Mouse (Mus musculus) heart, embryonic 11.5 days (tissue): ENCODE measurements around the gene Lrrc1. TPM values are rescaled to one million over a fixed set of nuclear protein-coding genes. Genes with fewer than 3 reads are reported as not detected.

ENCODE experiments used
- ATAC-seq: fragments of 200-750 bp; cut with Nextera tagmentation; replicated peaks from 2 replicates; pipeline ENCODE4 v1.8.0; 2017; ENCODE audit warnings: moderate library complexity; ENCODE audit not compliant: insufficient number of reproducible peaks, low FRiP score, low TSS enrichment
- H3K27ac ChIP-seq: fragments of 300-500 bp; sonication (generic); 2 replicates; pipeline ENCODE4 v1.5.1; 2014; ENCODE audit warnings: mild to moderate bottlenecking, low read depth, low read length
- H3K27me3 ChIP-seq: fragments of 300-500 bp; sonication (generic); 2 replicates; pipeline ENCODE4 v1.6.1; 2014; ENCODE audit warnings: mild to moderate bottlenecking, low read length, mixed read lengths; ENCODE audit not compliant: control insufficient read depth, insufficient read depth
- H3K36me3 ChIP-seq: fragments of 300-500 bp; sonication (generic); 2 replicates; pipeline ENCODE4 v1.6.1; 2014; ENCODE audit warnings: mild to moderate bottlenecking, low read length, moderate library complexity, mixed read lengths; ENCODE audit not compliant: control insufficient read depth, insufficient read depth
- H3K4me1 ChIP-seq: fragments of 300-500 bp; sonication (generic); 2 replicates; pipeline ENCODE4 v1.6.1; 2014; ENCODE audit warnings: low read length; ENCODE audit not compliant: control insufficient read depth, insufficient read depth
- H3K4me2 ChIP-seq: fragments of 300-500 bp; sonication (generic); 2 replicates; pipeline ENCODE4 v1.6.1; 2014; ENCODE audit warnings: mild to moderate bottlenecking, moderate library complexity
- H3K4me3 ChIP-seq: fragments of 300-500 bp; sonication (generic); 2 replicates; pipeline ENCODE4 v1.5.1; 2014; ENCODE audit warnings: low read depth, low read length
- H3K9ac ChIP-seq: fragments of 300-500 bp; sonication (generic); 2 replicates; pipeline ENCODE4 v1.6.1; 2014; ENCODE audit warnings: mild to moderate bottlenecking, low read depth, low read length, moderate library complexity
- H3K9me3 ChIP-seq: fragments of 300-500 bp; sonication (generic); replicated peaks from 2 replicates; pipeline ENCODE4 v1.6.1; 2016; ENCODE audit warnings: low read length; ENCODE audit not compliant: control insufficient read depth
- WGBS: fragments of 180-500 bp; shearing (Covaris S2); extraction: QIAGEN DNeasy Blood & Tissue Kit; methylation state at CpG from one replicate; pipeline ENCODE4 v1.1.7; 2014; ENCODE audit not compliant: insufficient replicate concordance; 5-methylcytosine and 5-hydroxymethylcytosine counted together
- polyA plus RNA-seq: library from polyadenylated mRNA; unstranded; fragments of >200 nt; fragmentation: Nextera tagmentation; extraction: Ambion mirVana; gene quantifications from 2 replicates; pipeline ENCODE4 v1.2.1, GENCODE M21; 2014

The Lrrc1 gene
- polyA plus RNA-seq, 1 experiment from 2014 or later, result 13.4 TPM

- Histone ChIP-seq H3K27me3 (no peaks in the 10 kb centered on the region), H3K27ac (no peak overlapping the region), H3K9me3 (no peaks in the 10 kb centered on the region), H3K4me1 (peaks cover 35% of the 10 kb centered on the region), H3K4me3 (no peak overlapping the region), H3K36me3 (no peaks in the 10 kb centered on the region), H3K4me2 (no peak overlapping the region), H3K9ac (no peak overlapping the region)
- no peak for ATAC-seq
- 32% methylated on average over 4 of the region's 4 CpGs for WGBS
Measured at GRCm38 (mm10) chr9:77463195-77463594, 81.5 kb downstream of the Lrrc1 start.

- Histone ChIP-seq H3K27me3 (no peaks in the 10 kb centered on the region), H3K27ac (no peak overlapping the region), H3K4me3 (no peak overlapping the region), H3K36me3 (no peaks in the 10 kb centered on the region), H3K9me3 (no peaks in the 10 kb centered on the region), H3K4me1 (peaks cover 35% of the 10 kb centered on the region), H3K9ac (no peak overlapping the region), H3K4me2 (no peak overlapping the region)
- no peak for ATAC-seq
- WGBS, result 68% methylated on average over 9 of the region's 9 CpGs
Measured at GRCm38 (mm10) chr9:77461371-77461915, 83.2 kb downstream of the Lrrc1 start.

GRCm38 (mm10) chr9:77460408-77460807, 84.3 kb downstream of the Lrrc1 start:
- no peak overlapping the region for H3K4me3 ChIP-seq
- no peak overlapping the region for H3K9ac ChIP-seq
- H3K27ac ChIP-seq, result no peak overlapping the region
- H3K4me2 ChIP-seq, result no peak overlapping the region
- H3K36me3 ChIP-seq, result no peaks in the 10 kb centered on the region
- no peak for ATAC-seq
- H3K4me1 ChIP-seq, result peaks cover 28% of the 10 kb centered on the region
- no peaks in the 10 kb centered on the region for H3K9me3 ChIP-seq
- 89% methylated on average over 14 of the region's 14 CpGs for WGBS
- H3K27me3 ChIP-seq, result no peaks in the 10 kb centered on the region

- H3K9ac ChIP-seq, result no peak overlapping the region
- H3K4me3 ChIP-seq, result no peak overlapping the region
- no peak overlapping the region for H3K4me2 ChIP-seq
- ATAC-seq, result no peak
- WGBS, result 80% methylated on average over 2 of the region's 2 CpGs
- no peaks in the 10 kb centered on the region for H3K27me3 ChIP-seq
- H3K27ac ChIP-seq, result no peak overlapping the region
- H3K36me3 ChIP-seq, result no peaks in the 10 kb centered on the region
- peaks cover 18% of the 10 kb centered on the region for H3K4me1 ChIP-seq
- H3K9me3 ChIP-seq, result no peaks in the 10 kb centered on the region
Measured at GRCm38 (mm10) chr9:77459365-77459764, 85.3 kb downstream of the Lrrc1 start.

- Histone ChIP-seq H3K4me2 (no peak overlapping the region), H3K9ac (no peak overlapping the region), H3K27ac (no peak overlapping the region), H3K4me3 (no peak overlapping the region), H3K4me1 (peaks cover 2% of the 10 kb centered on the region; the same call in 1 of the 2 replicates), H3K36me3 (no peaks in the 10 kb centered on the region; the same call in 1 of the 2 replicates), H3K27me3 (no peaks in the 10 kb centered on the region), H3K9me3 (no peaks in the 10 kb centered on the region)
- ATAC-seq, result no peak
- WGBS, result 74% methylated on average over 13 of the region's 13 CpGs
Measured at GRCm38 (mm10) chr9:77456169-77456826, 88.4 kb downstream of the Lrrc1 start.

- Histone ChIP-seq H3K4me3 (no peak overlapping the region), H3K27me3 (no peaks in the 10 kb centered on the region), H3K4me1 (no peaks in the 10 kb centered on the region), H3K36me3 (no peaks in the 10 kb centered on the region; the same call in 1 of the 2 replicates), H3K9me3 (no peaks in the 10 kb centered on the region), H3K27ac (no peak overlapping the region), H3K4me2 (no peak overlapping the region), H3K9ac (no peak overlapping the region)
- no peak for ATAC-seq
- WGBS, result 90% methylated on average over 19 of the region's 19 CpGs
Measured at GRCm38 (mm10) chr9:77455439-77456168, 89.1 kb downstream of the Lrrc1 start.

GRCm38 (mm10) chr9:77452046-77452807, 92.4 kb downstream of the Lrrc1 start:
- Histone ChIP-seq H3K27me3 (no peaks in the 10 kb centered on the region), H3K4me1 (no peaks in the 10 kb centered on the region), H3K36me3 (no peaks in the 10 kb centered on the region; the same call in 1 of the 2 replicates), H3K4me3 (no peak overlapping the region), H3K9ac (no peak overlapping the region), H3K4me2 (no peak overlapping the region), H3K9me3 (no peaks in the 10 kb centered on the region), H3K27ac (no peak overlapping the region)
- 64% methylated on average over 12 of the region's 12 CpGs for WGBS
- no peak for ATAC-seq

GRCm38 (mm10) chr9:77450447-77450846, 94.2 kb downstream of the Lrrc1 start:
- Histone ChIP-seq H3K9me3 (no peaks in the 10 kb centered on the region), H3K4me2 (no peak overlapping the region), H3K27me3 (no peaks in the 10 kb centered on the region), H3K9ac (no peak overlapping the region), H3K27ac (no peak overlapping the region), H3K36me3 (no peaks in the 10 kb centered on the region; the same call in 1 of the 2 replicates), H3K4me3 (no peak overlapping the region), H3K4me1 (no peaks in the 10 kb centered on the region)
- WGBS, result 73% methylated on average over 2 of the region's 2 CpGs
- no peak for ATAC-seq
